Mouse (Mus musculus) lung, embryonic 16.5 days (tissue): ENCODE measurements around the gene Kdm2a. TPM values are rescaled to one million over a fixed set of nuclear protein-coding genes. Genes with fewer than 3 reads are reported as not detected.

Experiments used
- ATAC-seq: fragments of 200-750 bp; cut with Nextera tagmentation; 2 replicates; pipeline ENCODE4 v1.8.0; 2017; ENCODE audit warnings: low read depth, mild to moderate bottlenecking, moderate library complexity
- H3K27ac ChIP-seq: fragments of 300-500 bp; sonication (generic); 2 replicates; pipeline ENCODE4 v1.5.1; 2014; ENCODE audit warnings: mild to moderate bottlenecking, control low read depth, low read length
- H3K27me3 ChIP-seq: fragments of 300-500 bp; sonication (generic); 2 replicates; pipeline ENCODE4 v1.6.1; 2014; ENCODE audit warnings: low read depth, low read length, mixed read lengths; ENCODE audit not compliant: control insufficient read depth, insufficient read depth
- H3K36me3 ChIP-seq: fragments of 300-500 bp; sonication (generic); 2 replicates; pipeline ENCODE4 v1.6.1; 2014; ENCODE audit warnings: low read length; ENCODE audit not compliant: control insufficient read depth, insufficient read depth
- H3K4me1 ChIP-seq: fragments of 300-500 bp; sonication (generic); replicated peaks from 2 replicates; pipeline ENCODE4 v1.6.1; 2014; ENCODE audit warnings: low read length, mixed read lengths; ENCODE audit not compliant: control insufficient read depth, insufficient read depth
- H3K4me2 ChIP-seq: fragments of 300-500 bp; sonication (generic); 2 replicates; pipeline ENCODE4 v1.6.1; 2014; ENCODE audit warnings: low read depth, low read length, control low read depth
- H3K4me3 ChIP-seq: fragments of 300-500 bp; sonication (generic); 2 replicates; pipeline ENCODE4 v1.5.1; 2014; ENCODE audit warnings: mild to moderate bottlenecking, low read length, control low read depth
- H3K9ac ChIP-seq: fragments of 300-500 bp; sonication (generic); 2 replicates; pipeline ENCODE4 v1.6.1; 2014; ENCODE audit warnings: low read length, control low read depth
- H3K9me3 ChIP-seq: fragments of 300-500 bp; sonication (generic); 2 replicates; pipeline ENCODE4 v1.6.1; 2016; ENCODE audit warnings: low read length; ENCODE audit not compliant: control insufficient read depth
- WGBS: fragments of 180-500 bp; shearing (Covaris S2); extraction: QIAGEN DNeasy Blood & Tissue Kit; methylation state at CpG from one replicate; pipeline ENCODE4 v1.1.7; 2014; 5-methylcytosine and 5-hydroxymethylcytosine counted together
- polyA plus RNA-seq: library from polyadenylated mRNA; unstranded; fragments of >200 nt; fragmentation: Nextera tagmentation; extraction: Ambion mirVana; gene quantifications from 2 replicates; pipeline ENCODE4 v1.2.1, GENCODE M21; 2015

The Kdm2a gene
- polyA plus RNA-seq, 1 experiment from 2014 or later, result 42.9 TPM

- WGBS, result 84% methylated on average over 1 of the region's 1 CpGs
- no peaks in the 10 kb centered on the region for H3K27me3 ChIP-seq
- H3K9ac ChIP-seq, result no peak overlapping the region
- H3K36me3 ChIP-seq, result peaks cover 60% of the 10 kb centered on the region
- H3K4me3 ChIP-seq, result no peak overlapping the region
- ATAC-seq, result no peak
- no peaks in the 10 kb centered on the region for H3K9me3 ChIP-seq
- no peak overlapping the region for H3K27ac ChIP-seq
- H3K4me2 ChIP-seq, result no peak overlapping the region
- H3K4me1 ChIP-seq, result peaks cover 4% of the 10 kb centered on the region
Measured at GRCm38 (mm10) chr19:4326881-4327280, 71.2 kb downstream of the Kdm2a start.

DNA sequence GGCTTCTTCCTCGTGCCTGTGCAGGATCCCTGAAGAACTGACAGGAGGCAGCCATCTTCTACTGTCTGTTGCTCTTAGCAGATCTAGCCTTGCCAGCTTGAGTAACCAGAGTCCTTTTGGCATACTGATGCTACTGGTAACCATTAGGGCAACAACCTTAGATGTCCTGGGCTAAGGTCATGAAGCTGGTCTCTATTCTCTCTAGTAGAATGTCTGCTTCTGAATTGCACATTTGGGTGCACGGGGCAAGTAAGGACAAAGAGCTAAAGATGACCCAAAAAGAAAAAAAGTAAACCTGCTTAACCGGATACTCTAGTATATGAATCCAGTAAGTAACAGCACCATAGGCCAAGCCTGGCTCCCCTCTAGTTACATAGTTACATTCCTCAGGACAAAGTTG lies 72.0 kb downstream of the Kdm2a start:
- no peak overlapping the region for H3K27ac ChIP-seq
- no peak overlapping the region for H3K9ac ChIP-seq
- H3K4me3 ChIP-seq, result no peak overlapping the region
- H3K4me2 ChIP-seq, result no peak overlapping the region
- H3K9me3 ChIP-seq, result no peaks in the 10 kb centered on the region
- no peak for ATAC-seq
- H3K27me3 ChIP-seq, result no peaks in the 10 kb centered on the region
- peaks cover 66% of the 10 kb centered on the region for H3K36me3 ChIP-seq
- 74% methylated on average over 3 of the region's 3 CpGs for WGBS
- H3K4me1 ChIP-seq, result no peaks in the 10 kb centered on the region

DNA sequence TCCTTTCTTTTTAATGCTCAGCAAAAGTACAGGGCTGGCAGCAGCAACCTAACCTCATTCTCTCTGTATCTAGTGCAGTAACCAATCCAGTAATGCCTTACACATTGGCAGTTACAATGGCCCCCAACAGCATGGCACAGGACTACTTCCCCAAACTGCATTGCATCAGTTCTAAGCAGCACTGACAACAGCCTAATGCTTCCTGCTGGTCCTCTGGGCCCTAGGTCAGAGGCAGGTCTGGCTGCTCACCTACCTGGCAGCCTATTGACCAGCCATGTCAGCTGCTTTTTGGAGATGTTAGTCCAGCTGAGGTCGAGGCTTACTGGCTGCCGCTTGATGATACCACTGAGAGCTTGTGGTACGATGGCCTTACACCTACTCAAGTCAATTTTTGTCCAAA lies 76.0 kb downstream of the Kdm2a start:
- 87% methylated on average over 3 of the region's 3 CpGs for WGBS
- Histone ChIP-seq H3K9ac (no peak overlapping the region), H3K4me1 (no peaks in the 10 kb centered on the region), H3K4me2 (no peak overlapping the region), H3K4me3 (no peak overlapping the region), H3K27me3 (no peaks in the 10 kb centered on the region), H3K27ac (no peak overlapping the region), H3K9me3 (no peaks in the 10 kb centered on the region), H3K36me3 (peaks cover 75% of the 10 kb centered on the region)
- ATAC-seq, result no peak

GRCm38 (mm10) chr19:4321622-4322021 lies 76.5 kb downstream of the Kdm2a start:
- H3K27ac ChIP-seq, result no peak overlapping the region
- no peaks in the 10 kb centered on the region for H3K9me3 ChIP-seq
- 70% methylated on average over 1 of the region's 1 CpGs for WGBS
- no peak overlapping the region for H3K4me3 ChIP-seq
- no peak overlapping the region for H3K9ac ChIP-seq
- H3K4me2 ChIP-seq, result no peak overlapping the region
- H3K36me3 ChIP-seq, result peaks cover 73% of the 10 kb centered on the region
- no peak for ATAC-seq
- no peaks in the 10 kb centered on the region for H3K4me1 ChIP-seq
- H3K27me3 ChIP-seq, result no peaks in the 10 kb centered on the region

GRCm38 (mm10) chr19:4319272-4319671 lies 78.8 kb downstream of the Kdm2a start:
- 62% methylated on average over 4 of the region's 4 CpGs for whole genome bisulfite sequencing
- H3K4me1 ChIP-seq, result no peaks in the 10 kb centered on the region
- no peak for ATAC-seq
- H3K4me3 ChIP-seq, result no peak overlapping the region
- H3K27me3 ChIP-seq, result no peaks in the 10 kb centered on the region
- peaks cover 65% of the 10 kb centered on the region for H3K36me3 ChIP-seq
- no peaks in the 10 kb centered on the region for H3K9me3 ChIP-seq
- no peak overlapping the region for H3K4me2 ChIP-seq
- H3K27ac ChIP-seq, result no peak overlapping the region
- H3K9ac ChIP-seq, result no peak overlapping the region

DNA sequence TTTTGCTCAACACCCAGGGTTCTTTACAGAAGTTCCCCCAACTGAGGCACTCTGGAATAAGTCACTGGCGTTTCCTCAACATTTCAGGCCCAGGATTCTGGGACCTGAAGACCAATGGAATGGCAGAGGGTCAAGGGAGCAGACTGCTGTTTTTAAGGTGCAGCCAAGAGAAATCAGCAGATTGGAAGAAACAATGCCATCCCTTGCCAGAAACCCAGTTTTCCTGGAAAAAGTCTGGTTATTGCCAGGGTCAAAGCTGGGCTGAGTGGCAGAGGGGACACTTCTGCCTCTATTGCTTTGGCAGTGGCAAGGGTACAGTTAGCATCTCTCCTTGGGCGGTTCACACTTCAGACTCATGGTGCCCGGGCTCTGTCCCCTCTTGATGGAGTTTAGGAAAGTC lies 80.9 kb downstream of the Kdm2a start:
- Histone ChIP-seq H3K4me2 (no peak overlapping the region), H3K36me3 (peaks cover 57% of the 10 kb centered on the region), H3K9me3 (no peaks in the 10 kb centered on the region), H3K27ac (no peak overlapping the region), H3K27me3 (no peaks in the 10 kb centered on the region), H3K9ac (no peak overlapping the region), H3K4me1 (no peaks in the 10 kb centered on the region), H3K4me3 (no peak overlapping the region)
- WGBS, result 80% methylated on average over 3 of the region's 3 CpGs
- ATAC-seq, result no peak

DNA sequence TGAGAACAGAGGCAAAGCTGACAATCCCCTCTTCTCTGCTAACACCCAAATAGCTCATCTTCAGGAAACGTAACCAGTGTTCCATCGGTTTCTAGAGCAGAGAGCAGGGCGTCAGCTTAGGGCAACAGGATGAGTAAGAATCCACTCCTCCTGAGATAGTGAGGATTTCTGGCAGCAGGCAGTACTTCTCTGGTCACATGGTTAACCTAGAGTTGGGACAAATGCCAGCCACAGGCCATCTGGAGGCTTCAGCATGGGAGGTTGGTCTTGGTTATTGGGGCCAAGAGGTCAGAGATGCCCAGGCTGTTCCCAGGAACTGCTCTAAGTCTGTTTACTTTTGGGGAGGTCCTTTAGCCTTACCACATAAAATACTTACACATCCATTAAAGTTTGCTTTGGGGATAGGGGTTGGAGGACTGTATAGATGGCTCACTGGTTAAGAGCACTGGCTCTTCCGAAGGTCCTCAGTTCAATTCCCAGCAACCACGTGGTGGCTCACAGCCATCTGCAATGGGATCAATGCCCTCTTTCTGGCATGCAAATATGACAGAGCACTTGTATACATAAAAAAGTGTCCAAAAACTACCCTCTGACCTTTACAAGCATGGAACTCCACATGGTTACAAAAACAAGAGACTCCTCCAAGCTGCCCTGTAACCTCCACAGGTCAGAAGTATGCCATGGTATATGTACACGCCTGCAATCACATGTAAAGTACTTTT lies 82.7 kb downstream of the Kdm2a start:
- no peak overlapping the region for H3K4me3 ChIP-seq
- no peak overlapping the region for H3K27ac ChIP-seq
- ATAC-seq, result 0 out of 2 replicates have a peak, but pooled peaks have one; percentile 42
- no peaks in the 10 kb centered on the region for H3K4me1 ChIP-seq
- no peaks in the 10 kb centered on the region for H3K27me3 ChIP-seq
- H3K9me3 ChIP-seq, result no peaks in the 10 kb centered on the region
- H3K36me3 ChIP-seq, result peaks cover 41% of the 10 kb centered on the region
- no peak overlapping the region for H3K4me2 ChIP-seq
- no peak overlapping the region for H3K9ac ChIP-seq
- 63% methylated on average over 6 of the region's 6 CpGs for WGBS

- peaks cover 7% of the 10 kb centered on the region for H3K4me1 ChIP-seq
Measured at GRCm38 (mm10) chr19:4309776-4310185, 88.3 kb downstream of the Kdm2a start.

DNA sequence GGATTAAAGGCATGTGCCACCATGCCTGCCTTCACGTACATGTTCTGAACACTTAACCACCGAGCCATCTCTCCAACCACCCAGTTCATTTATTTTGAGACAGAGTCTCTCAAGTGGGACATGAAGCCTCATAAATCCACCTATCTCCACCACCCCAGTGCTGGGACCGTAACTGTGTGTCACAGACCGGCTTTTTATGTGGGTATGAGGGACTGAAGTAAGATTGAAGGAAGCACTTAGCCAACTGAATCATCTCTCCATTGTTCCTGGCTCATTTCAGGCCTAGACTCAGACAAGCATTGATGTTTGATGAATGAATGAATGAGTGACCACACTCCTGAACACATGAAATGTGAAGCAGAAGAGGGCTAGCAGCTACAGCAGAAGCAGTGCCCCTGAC lies 88.8 kb downstream of the Kdm2a start:
- H3K9me3 ChIP-seq, result no peaks in the 10 kb centered on the region
- H3K27me3 ChIP-seq, result no peaks in the 10 kb centered on the region
- no peak overlapping the region for H3K4me3 ChIP-seq
- WGBS, result 86% methylated on average over 4 of the region's 4 CpGs
- no peak overlapping the region for H3K9ac ChIP-seq
- H3K4me1 ChIP-seq, result peaks cover 12% of the 10 kb centered on the region
- H3K27ac ChIP-seq, result no peak overlapping the region
- no peak overlapping the region for H3K4me2 ChIP-seq
- ATAC-seq, result no peak
- H3K36me3 ChIP-seq, result no peaks in the 10 kb centered on the region; the same call in 1 of the 2 replicates

More at GRCm38 (mm10) chr19:4309776-4310185, 88.3 kb downstream of the Kdm2a start:
- no peak overlapping the region for H3K4me3 ChIP-seq
- no peak overlapping the region for H3K4me2 ChIP-seq
- H3K9ac ChIP-seq, result no peak overlapping the region
- no peak; the same call in 1 of the 2 replicates for ATAC-seq
- no peaks in the 10 kb centered on the region; the same call in 1 of the 2 replicates for H3K36me3 ChIP-seq
- H3K27ac ChIP-seq, result no peak overlapping the region
- no peaks in the 10 kb centered on the region for H3K9me3 ChIP-seq
- no peaks in the 10 kb centered on the region for H3K27me3 ChIP-seq
